Mouse (Mus musculus) lung, postnatal 36 days (tissue): ENCODE data around the gene Chrm2.

Source experiments
- DNase-seq: peaks from one replicate; pipeline ENCODE4 v3.0.0; 2022; ENCODE audit warnings: mixed read lengths

The Chrm2 gene

DNA sequence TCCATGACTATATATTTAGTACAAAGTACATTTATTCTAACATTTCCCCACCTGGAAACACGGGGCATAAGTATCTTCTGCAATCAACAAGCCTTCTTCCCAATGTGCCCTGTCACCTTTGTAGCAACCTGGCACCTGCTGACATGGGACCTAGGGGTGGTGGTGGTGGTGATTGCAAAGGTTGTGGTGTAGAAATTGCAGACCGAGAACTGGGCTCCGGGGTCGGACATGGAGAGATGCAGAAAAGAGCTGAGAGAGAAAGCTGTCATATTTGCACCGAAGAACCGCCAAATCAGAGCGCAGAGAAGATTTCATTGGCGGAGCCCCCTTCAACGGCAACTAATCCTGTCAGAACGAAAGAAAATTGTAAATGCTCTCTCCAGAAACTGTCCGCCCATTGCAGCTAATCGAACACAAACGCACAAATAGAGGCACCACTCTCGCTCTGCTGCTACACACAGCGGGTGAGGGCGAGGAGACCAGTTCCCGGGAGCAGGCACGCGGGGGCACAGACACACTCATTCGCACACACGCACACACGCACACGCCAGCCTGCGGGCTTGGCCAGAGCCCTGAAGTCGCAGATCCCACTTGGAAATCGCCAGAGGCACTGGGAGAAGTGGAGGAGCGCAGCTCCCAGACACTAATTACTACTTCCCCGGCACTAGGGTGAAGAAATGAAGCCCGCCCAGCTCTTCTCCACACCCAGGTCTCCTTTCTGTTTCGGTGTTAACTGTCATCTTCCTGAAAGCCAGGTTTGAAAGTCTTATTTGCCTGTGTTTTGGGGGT lies at the start of gene Chrm2:
Chrm2 (plus strand) TSS at position 473 of the 789 bp plus-strand sequence.
- peak; percentile 4 for DNase-seq

DNA sequence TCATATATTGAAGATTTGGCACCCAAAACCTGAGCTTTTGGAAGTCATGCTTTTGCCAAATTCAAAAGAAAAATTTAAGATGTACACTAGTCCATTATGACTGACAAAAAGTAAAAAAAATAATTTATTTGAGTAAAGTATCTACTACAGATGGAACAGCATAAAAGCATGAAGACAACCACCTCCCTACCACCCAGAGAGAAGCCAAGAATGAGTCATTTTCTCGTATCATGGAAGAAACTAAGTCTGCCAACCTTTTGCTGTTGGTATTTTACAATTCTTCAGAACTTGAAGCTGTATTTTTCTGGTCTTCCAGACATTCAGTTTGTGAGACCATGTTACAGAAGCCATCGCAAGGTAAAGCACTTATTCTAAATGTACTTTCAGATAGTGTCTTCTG lies 13.9 kb upstream of the Chrm2 start:
- DNase-seq: no peak

DNA sequence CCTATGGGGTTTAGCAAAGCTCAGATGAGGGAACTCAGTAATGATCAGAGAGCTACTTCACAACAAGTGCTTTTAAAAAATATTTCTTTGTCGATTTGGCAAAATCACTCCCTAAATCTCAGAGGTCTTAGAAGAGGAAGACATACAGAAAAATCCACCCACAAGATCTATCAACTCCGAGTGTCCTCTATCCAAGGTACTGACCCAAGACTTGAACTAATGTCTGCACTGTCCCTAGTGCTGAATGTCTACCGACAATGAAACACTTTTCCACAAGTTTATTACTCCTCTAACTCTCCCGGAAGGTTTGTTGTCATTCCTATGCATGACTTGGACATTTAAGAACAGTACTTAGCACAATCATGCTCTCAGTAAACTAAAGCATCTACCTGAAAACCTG lies 9.9 kb upstream of the Chrm2 start:
- no peak for DNase-seq

DNA sequence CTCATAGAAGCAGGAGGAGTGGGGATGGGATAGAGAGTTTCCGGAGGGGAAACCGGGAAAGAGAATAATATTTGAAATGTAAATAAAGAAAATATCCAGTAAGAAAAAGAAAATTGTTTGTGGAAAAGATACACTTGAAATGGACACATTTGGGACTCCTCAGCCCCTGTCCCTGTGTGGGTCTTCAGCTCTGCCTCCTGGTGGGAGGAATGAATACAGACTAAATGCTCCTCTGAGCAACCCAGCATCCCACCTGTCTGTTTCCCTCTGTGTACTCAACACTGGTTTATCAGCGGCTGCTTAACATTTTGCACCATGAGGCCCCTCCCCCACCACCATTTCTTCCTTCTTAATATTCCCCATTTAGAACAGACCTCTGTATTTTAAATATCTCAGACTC lies 3.8 kb upstream of the Chrm2 start:
- no peak for DNase-seq

DNA sequence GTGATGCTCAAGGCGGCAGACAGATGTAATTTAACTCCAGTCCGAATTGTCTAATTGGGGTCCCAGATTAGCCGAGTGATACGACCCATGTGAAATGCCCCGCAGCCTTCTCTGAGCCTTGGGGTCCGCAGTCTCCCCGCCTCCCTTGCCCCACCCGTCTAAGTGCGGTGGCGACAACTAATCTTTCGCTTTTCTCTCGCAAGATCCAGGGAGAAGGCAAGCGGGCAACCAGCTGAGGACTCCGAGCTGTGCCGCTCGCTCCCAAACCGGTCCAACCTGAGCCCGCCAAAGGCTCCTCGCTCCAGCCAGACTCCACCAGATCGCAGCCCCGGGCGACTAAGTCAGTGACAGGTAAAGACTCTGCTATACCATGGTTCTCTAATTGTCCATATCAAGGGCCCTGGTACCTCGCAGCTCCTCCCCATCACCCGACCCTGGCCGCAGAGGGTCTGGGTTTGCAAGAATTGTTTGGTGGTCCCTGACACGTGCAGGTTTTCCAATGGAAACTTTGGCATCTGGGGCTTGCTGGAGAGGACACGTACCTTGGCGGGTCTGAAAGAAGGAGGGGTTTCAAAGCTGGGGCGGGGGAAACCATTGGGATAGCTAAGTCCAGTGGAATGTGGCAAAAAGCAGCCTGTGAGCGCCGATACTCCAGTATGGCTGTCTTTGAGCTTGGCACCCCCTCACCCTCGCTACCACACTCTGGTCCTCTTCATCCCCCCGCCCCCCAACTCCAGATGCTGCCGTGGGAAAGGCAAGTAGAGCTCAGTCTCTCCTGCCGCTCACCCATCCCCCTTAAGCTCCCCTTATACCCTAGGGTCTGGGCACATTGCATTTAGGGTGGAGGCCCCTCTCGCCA lies 746 bp downstream of the Chrm2 start:
- DNase-seq: peak; percentile 9

DNA sequence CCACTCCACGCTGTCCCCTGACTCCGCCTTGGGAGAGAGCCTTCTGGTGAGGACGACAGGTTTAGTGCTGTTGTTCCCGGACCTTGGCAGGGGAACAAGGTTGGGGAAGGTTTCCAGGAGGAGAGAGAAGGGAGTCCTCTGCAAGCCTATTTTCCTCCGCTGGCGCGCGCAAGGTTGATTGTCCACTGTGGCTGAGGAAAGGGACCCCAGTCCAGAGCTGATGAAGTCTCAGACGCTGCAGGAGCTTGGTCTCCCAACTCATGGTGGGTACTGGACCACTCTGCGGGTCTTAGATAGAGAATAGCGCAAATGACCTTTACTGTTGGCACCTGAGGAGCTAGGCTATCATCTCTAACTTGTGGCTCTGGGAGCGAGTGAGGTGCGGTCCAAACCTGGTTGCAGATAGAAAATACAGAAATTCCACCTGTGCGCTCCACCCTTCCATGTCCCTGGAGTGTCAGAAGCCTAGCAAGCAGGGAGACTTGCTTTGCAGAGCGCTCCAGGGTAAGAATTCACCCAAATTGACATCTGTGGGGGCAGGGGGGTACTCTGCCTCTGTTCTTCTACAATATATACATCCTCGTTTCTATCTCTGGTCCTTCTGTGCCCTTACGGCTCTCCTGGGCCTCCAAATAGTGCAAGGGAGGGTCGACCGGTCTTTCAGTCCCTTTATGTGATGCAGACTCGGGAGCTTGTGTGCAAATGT lies 1.5 kb downstream of the Chrm2 start:
- DNase-seq: peak; percentile 10

DNA sequence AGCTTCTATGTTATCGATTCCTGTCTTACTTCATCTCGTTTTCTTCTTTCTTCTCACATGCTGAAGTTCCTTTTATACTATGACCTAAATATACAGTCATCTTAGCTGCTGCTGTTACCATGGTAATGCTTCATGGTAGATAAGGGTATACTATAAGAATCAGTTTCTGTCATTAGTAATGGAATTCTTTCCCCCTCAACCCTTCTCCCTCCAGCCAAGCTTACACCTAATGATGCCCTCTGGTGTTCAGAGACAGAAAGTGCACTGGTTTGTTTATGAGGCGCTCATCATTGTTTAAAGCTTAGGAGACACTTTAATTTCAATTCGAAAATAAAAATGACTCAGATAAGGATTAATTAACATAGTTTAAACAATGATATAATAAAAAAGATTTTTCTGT lies 5.8 kb downstream of the Chrm2 start:
- peak; percentile 10 for DNase-seq

DNA sequence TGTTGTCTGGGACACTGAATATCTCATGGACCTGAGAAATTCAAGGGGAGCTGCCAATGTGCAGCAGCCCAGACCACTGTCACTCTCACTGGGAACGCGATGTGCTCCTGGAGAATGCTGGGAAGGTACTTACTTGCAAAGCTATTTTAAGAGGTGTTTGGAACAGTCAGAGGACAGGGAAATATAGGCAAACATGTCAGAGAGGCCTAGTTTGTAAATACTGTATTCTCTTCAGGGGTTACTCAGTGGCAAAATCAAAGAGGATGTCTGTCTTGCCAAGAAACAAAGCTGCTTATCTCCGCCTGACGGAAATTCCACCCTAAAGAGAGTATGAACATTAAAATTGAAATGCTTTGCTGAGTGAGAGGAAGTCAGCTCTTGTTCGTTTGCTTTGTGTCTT lies 17.3 kb downstream of the Chrm2 start:
- peak; percentile 84 for DNase-seq

DNA sequence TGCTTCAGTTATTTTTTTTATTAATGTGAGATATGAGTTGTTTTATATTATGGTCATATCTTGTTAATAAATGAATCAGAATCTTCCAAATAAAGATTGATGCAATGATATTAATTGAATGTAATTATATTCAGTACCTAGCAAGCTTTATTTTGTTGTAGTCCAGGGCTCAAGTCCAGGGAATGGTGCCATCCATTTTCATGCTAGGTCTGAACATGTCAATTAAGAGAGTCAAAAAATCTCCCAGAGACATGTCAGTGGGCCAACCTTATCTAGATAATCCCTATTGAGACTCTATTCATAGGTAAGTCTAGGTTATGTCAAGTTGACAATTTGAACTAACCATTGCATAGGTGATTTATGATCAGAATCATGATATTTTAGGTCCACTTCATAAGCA lies 21.1 kb downstream of the Chrm2 start:
- no peak for DNase-seq

DNA sequence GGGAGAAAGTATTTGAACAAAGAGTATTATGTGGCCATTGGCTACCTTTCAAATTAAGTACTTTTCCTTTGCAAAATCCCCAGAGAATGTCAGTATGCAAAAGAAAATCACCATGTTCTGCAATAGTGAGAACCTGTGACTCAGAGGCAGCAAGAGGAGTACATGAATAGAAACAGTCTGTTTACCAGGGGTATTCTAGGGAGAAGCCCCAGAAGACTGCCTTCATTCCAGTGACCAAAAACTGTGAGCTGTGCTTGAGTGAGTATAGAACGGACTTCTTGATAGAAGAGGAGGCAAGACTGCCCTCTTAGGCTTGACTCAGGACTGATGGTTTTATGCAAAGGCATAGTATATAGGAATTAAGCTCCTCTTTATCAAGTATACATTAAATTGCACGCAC lies 22.2 kb downstream of the Chrm2 start:
- no peak for DNase-seq

DNA sequence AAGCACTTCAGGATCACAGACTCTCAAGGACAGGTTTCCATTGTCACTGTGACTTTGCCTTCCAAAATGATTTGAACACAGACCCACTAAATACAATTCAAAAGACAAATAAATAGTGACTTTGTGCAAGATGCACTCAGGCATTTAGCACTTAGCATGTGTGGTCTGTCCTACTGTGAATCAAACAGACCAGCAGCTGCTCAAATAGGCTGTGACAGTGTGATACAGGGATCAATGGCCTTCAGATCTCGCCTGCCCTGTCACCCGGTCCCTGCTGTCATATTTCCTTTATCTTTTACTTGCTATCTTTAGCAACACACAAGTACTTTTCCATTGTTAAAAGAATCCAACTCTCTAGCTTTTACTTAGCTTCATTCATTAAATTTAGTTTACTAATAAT lies 31.8 kb downstream of the Chrm2 start:
- DNase-seq: no peak

DNA sequence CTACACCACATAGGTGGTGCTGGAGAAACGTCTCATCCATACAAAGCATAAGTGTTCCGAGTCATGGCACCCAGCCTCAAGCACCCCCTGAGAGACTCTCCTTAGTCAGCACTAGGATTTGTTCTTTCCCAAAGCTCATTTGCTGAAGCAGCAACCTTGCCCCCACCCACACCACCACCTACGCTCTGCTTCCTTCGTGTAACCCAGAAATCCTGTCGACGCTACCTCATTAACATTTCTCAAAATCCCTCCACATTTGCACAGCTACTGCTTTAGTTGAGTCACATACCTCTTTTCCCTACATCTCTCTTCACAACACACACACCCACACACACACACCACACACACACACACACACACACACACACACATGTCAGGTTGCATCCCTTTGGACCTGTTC lies 50.1 kb downstream of the Chrm2 start:
- no peak for DNase-seq

DNA sequence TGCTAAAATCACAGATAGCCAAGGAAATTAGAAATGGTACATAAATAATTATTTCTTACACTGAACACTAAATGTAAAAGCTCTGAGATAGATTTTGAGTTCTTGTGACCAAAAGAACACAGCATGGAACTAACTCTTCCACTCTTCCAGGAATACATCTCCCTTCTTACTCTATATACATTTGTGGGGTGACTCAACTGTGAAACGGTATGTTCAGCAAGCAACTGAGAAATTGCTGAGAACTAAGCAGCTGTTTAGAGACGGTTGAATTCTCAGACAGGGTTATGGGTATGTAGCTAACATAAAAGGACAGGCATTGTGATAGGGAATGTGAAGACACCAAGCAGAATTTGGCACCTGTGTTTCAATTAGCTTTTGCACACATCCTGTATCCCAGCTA lies 51.3 kb downstream of the Chrm2 start:
- no peak for DNase-seq

DNA sequence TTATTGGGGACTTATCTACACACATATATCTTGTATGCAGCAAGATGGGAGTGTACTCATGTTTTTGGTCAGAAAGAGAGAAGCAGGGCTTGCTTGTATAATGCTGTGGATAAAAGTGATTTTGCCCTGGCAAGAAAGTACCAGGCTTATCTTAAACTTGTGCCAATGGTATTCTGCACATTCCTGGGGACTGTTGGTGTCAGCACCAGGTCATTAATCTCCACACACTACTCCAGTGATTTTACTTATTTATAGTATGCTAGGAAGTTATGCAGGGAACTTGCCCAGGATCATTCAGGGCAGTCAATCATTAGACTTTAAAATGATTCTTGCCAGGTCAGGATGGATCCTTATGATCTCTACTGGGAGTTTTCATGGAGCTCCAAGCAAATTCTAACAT lies 63.6 kb downstream of the Chrm2 start:
- DNase-seq: peak; percentile 6

DNA sequence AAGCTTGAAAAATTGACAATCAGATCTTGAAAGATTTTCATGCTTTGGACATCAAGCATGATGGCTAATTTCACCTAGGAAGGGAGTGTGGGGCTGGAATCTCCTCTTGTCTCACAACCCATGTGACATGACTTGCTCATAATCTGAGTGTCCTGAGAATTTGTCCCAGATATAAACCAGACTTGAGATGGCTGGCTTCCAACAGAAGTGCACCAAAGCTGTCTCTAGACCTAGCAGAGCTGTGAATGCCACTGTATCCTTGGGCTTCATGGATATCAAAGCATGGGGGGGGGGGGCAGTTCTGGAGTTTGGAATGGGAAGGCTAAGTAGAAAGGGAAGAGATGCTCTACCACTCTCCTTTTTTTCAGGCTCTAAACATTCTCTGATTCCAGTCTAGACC lies 67.2 kb downstream of the Chrm2 start:
- DNase-seq: no peak

DNA sequence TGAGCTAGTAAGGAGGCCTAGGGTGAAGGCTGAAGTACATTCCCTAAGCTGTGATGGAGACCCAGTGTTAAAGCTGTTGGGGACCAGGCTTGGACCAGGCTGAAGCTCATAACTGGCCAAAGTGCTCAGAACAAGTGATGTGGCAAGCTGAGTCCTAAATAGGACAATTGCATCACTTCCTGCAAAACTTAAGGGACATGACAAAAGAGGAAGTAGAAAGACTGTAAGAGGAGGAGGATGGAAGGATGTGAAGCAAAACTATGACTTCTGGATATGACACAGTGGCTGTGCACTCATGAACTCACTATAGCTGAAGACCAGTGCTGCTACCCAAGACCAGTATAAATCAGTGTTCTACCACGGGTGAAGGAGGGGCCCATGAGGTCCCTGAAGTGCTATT lies 69.1 kb downstream of the Chrm2 start:
- DNase-seq: no peak

DNA sequence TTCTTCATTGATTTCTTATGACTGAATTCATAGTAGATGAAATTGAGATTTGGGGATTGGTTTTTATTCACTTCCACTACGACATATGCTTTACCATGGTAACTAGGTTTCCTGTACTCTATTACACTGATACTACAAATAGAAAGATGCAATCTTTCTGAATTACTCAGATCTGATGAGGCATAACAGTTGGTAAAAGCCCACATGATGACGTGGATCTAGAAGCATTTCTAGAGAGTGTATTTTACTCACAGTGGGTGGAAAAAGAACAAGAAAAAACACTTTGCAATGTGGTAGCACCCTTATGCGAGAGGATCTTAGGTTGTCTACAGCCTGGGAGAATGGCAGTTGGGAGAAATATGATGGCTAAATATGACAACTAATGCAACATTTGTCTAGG lies 76.1 kb downstream of the Chrm2 start:
- no peak for DNase-seq

DNA sequence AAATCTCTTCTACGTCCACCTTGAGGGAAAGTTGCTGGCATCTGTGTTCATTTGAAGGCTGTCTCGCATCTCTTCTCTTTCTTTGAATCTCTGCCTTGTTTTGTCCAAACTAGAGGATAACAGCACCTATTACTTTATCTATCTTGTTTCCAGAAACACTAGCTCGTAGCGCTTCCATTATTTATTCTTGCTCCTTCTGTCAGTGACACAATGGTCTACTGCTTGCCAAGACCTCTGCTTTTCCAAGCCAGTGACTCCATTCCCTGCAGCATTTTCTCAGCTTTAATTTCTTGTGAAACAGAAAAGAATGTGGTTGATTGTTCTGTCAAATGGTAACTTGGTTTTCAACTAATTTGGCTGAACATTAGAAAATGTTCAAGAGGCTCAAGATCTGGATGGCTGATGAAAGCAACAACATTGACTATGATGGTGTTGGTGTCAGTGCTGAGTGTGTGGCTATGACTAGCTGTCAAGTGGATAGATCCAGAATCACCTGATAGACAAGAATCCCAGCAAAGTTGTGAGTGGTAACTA lies 96.3 kb downstream of the Chrm2 start:
- no peak for DNase-seq

DNA sequence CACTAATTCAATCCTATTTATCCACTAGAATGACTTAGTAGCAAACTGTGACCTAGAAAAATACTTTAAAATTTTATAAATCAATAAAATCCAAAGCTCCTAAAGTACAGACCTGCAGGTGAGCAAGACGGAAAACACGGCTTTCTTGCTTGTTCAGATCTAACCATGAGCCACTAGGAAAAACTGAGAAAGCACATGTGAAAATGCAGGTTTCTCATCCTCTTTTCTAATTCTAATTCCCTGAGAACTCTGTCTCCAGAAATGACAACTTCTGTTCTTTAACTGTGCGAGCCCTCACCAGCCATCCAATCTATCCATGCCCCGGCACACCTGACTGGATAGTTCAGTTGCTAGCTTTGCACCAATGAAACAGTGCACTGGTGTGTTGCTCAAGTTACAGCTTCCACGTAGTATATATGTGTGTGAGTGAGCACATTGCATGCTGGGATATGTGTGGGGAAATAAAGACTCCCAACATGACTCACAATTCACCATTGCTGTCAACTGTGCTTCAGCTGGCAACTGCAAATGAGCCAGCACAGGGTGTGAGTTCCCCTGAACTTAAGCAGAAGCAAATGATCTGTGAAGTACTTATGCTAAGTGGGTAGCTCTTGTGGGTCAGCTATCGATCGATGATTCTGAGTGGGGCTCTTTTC lies 119.3 kb downstream of the Chrm2 start:
- no peak for DNase-seq

DNA sequence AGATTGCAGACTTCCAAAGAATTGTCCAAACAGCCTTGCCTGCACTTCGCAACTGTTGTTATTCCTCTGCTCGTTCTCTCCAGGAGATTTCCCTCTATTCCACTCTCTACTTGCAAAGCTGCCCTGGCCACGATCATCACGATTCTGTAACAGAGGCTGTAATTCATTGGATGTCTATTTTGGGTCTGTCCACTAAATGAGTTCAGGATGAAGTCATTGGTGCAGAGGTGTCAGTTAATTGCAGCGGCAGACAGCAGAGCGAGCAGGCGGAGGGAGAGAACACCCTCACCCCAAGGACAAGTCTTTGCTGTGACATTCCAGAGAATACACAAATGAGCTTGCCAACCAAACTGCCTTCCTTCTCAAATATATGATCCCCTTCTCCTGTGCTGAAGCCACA lies 120.1 kb downstream of the Chrm2 start:
- DNase-seq: no peak

DNA sequence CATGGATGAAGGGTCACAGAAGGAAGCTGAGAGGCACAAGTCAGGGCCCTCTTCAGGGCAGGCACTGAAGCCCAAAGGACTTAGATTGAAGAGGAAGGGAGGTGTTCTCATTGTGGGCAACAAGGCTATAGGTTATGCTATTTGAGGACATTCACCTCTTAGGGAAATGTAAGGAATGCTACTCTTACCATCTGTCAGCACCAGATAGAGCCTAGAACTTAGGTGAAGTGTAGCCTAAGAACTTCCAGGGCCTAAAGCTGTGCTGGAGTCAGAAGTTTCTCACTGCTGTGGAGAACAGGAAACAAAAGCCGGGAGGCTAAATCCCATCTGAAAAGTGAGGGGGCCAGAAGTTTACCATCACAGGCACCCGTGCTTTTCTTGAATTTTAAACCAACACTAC lies 120.6 kb downstream of the Chrm2 start:
- no peak for DNase-seq

DNA sequence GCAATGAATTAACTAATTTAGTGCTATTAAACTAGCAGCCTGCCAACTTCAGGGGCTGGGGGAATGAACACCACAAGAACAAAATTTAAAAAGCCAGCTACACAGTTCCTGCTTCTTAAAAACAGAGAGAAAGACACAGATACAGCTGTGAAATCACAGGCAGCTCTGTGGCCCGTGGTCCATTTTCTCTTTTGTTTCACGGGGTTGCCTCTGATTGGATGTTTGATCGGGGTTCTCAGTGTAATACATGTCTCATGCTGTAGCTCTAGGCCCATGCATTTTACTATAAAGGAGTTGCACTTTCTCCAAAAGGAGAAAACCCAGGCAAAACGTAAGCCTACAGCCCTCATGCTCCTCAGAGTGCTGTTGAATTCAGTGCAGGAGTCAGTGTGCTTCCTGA lies 128.6 kb downstream of the Chrm2 start:
- no peak for DNase-seq

DNA sequence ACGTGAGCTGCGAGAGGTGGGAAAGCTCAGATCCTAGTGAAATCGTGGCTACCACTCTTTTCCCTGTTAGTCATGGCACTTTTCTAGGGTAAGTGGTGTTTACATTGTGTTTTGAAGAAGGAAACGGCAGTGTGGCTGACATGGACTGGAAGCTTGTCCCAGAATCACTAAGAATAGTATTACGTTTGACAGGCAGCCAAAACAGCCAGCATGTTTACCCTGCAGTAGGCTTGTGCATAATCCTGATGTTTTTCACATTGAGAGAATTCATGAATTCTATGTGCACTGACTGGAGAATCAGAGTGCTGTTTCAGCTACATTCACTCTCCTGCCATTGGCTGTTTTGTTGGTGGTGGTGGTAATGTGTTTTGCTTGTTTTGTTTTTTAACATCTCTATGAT lies 129.4 kb downstream of the Chrm2 start:
- DNase-seq: peak; percentile 16
